Mouse (Mus musculus): ENCODE results near the gene Med16. TPM values are rescaled to one million over a fixed set of nuclear protein-coding genes. Genes with fewer than 3 reads are reported as not detected.
A peak's percentile ranks its signal among the peaks of the same experiment; 100 is the strongest.
"Not testable (repeated sequence)": the region's sequence is repeated elsewhere in the genome, so short reads cannot be mapped to it uniquely, and the experiment has no call there.

Med16 gene
- polyA plus RNA-seq, 1 experiment from 2014 or later: 54.7 TPM

GRCm38 (mm10) chr10:79912412-79912811, 3.7 kb upstream of the Med16 start:
- H3K27me3 ChIP-seq: peaks cover under 1% of the 10 kb centered on the region; the same call in 1 of the 2 replicates
- H3K4me3 ChIP-seq: no peak overlapping the region
- H3K27ac ChIP-seq: no peak overlapping the region
- no peak overlapping the region for H3K9ac ChIP-seq
- no peak for ATAC-seq (ENCODE audit: borderline replicate concordance, extremely low read depth, low FRiP score, low TSS enrichment)
- H3K4me1 ChIP-seq: peaks cover 41% of the 10 kb centered on the region
- no peaks in the 10 kb centered on the region for H3K9me3 ChIP-seq
- H3K4me2 ChIP-seq: no peak overlapping the region
- WGBS: 69% methylated on average over 20 of the region's 20 CpGs
- H3K36me3 ChIP-seq: peaks cover 22% of the 10 kb centered on the region

- Histone ChIP-seq H3K4me1 (peaks cover 31% of the 10 kb centered on the region), H3K27ac (peak within 1 kb of the TSS; percentile 70; the same call in 1 of the 2 replicates), H3K27me3 (no peaks in the 10 kb centered on the region), H3K4me2 (peak within 1 kb of the TSS; percentile 48; the same call in 1 of the 2 replicates), H3K9ac (no peak within 1 kb of the TSS), H3K36me3 (peaks cover 37% of the 10 kb centered on the region), H3K4me3 (no peak within 1 kb of the TSS), H3K9me3 (no peaks in the 10 kb centered on the region)
- ATAC-seq (ENCODE audit: borderline replicate concordance, extremely low read depth, low FRiP score, low TSS enrichment): no peak
- WGBS: 91% methylated on average over 4 of the region's 4 CpGs
Observed at GRCm38 (mm10) chr10:79910556-79910955, 1.8 kb upstream of the Med16 start, which contains the start of gene Gm26602. Gene Gm26602, plus strand, starts transcription at chr10:79910856.

GRCm38 (mm10) chr10:79909092-79909922, 584 bp upstream of the Med16 start:
- Histone ChIP-seq H3K9ac (peak overlapping the region; percentile 32), H3K27ac (peak overlapping the region; percentile 70), H3K4me2 (peak overlapping the region; percentile 48), H3K4me3 (peak overlapping the region; percentile 20), H3K4me1 (peaks cover 19% of the 10 kb centered on the region), H3K9me3 (no peaks in the 10 kb centered on the region), H3K27me3 (no peaks in the 10 kb centered on the region), H3K36me3 (peaks cover 48% of the 10 kb centered on the region)
- peak; percentile 58 for ATAC-seq (ENCODE audit: borderline replicate concordance, extremely low read depth, low FRiP score, low TSS enrichment)
- WGBS: 19% methylated on average over 14 of the region's 14 CpGs

DNA sequence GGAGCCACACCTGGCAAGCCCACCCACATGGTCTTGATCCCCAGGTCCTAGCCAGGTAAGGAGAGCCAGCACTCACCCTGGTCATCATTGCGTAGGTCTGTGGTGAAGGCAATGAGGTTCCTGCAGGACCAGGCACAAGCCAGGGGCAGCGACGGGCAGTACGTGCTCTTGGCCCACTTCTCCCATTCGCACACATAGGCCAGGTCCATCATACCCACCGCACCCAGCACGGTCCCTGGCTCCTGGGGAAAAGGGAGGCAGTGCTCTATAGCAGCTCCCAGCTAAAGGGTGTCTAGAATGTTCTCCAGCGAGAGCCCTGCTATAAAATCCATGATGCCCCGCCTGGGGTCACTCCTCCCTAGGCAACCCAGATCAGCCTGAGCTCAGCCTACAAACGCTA, 1.3 kb downstream of the Med16 start:
- H3K9ac ChIP-seq: no peak overlapping the region
- no peak overlapping the region for H3K4me3 ChIP-seq
- 88% methylated on average over 10 of the region's 10 CpGs for WGBS
- no peaks in the 10 kb centered on the region for H3K9me3 ChIP-seq
- H3K36me3 ChIP-seq: peaks cover 56% of the 10 kb centered on the region
- 0 out of 2 replicates have a peak overlapping the region, but pooled peaks have one; percentile 59 for H3K4me2 ChIP-seq
- ATAC-seq (ENCODE audit: borderline replicate concordance, extremely low read depth, low FRiP score, low TSS enrichment): no peak
- peaks cover 13% of the 10 kb centered on the region for H3K4me1 ChIP-seq
- no peak overlapping the region for H3K27ac ChIP-seq
- H3K27me3 ChIP-seq: no peaks in the 10 kb centered on the region

DNA sequence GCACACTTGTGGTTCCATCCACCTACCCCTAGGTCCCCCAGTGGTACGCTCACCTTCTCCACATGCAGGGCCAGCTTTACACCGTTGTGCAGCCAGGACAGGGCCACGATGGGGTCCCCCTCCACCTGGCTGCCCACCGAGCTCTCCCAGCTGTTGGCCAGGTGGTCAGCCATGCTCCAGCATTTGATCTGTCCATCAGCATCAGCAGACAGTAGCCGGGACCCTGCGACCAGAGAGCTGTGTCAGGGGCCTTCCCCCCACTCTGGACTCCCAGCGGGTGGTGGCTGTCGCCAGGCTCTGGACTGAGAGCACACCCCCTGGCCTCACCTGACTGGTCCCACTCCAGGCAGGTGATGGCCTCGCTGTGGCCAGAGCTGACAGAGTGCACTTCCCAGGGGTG, 2.0 kb downstream of the Med16 start:
- no peak for ATAC-seq (ENCODE audit: borderline replicate concordance, extremely low read depth, low FRiP score, low TSS enrichment)
- H3K9ac ChIP-seq: no peak overlapping the region
- H3K4me3 ChIP-seq: no peak overlapping the region
- H3K27me3 ChIP-seq: no peaks in the 10 kb centered on the region
- 94% methylated on average over 9 of the region's 9 CpGs for WGBS
- no peak overlapping the region for H3K4me2 ChIP-seq
- H3K36me3 ChIP-seq: peaks cover 50% of the 10 kb centered on the region
- no peaks in the 10 kb centered on the region for H3K9me3 ChIP-seq
- no peak overlapping the region for H3K27ac ChIP-seq
- peaks cover 13% of the 10 kb centered on the region for H3K4me1 ChIP-seq

GRCm38 (mm10) chr10:79900951-79901410, 7.7 kb downstream of the Med16 start:
- Histone ChIP-seq H3K27ac (no peak overlapping the region), H3K27me3 (no peaks in the 10 kb centered on the region), H3K36me3 (peaks cover 56% of the 10 kb centered on the region), H3K9me3 (no peaks in the 10 kb centered on the region), H3K9ac (no peak overlapping the region), H3K4me2 (no peak overlapping the region), H3K4me3 (no peak overlapping the region), H3K4me1 (peaks cover 8% of the 10 kb centered on the region)
- ATAC-seq (ENCODE audit: borderline replicate concordance, extremely low read depth, low FRiP score, low TSS enrichment): no peak
- WGBS: 53% methylated on average over 2 of the region's 2 CpGs

- no peak overlapping the region for H3K27ac ChIP-seq
- no peaks in the 10 kb centered on the region for H3K9me3 ChIP-seq
- 57% methylated on average over 20 of the region's 20 CpGs for WGBS
- no peaks in the 10 kb centered on the region for H3K27me3 ChIP-seq
- peaks cover 44% of the 10 kb centered on the region for H3K36me3 ChIP-seq
- H3K4me3 ChIP-seq: no peak overlapping the region
- no peak for ATAC-seq (ENCODE audit: borderline replicate concordance, extremely low read depth, low FRiP score, low TSS enrichment)
- H3K4me1 ChIP-seq: peaks cover 8% of the 10 kb centered on the region
- no peak overlapping the region for H3K4me2 ChIP-seq
- no peak overlapping the region for H3K9ac ChIP-seq
Observed at GRCm38 (mm10) chr10:79897316-79898245, 11.1 kb downstream of the Med16 start.

DNA sequence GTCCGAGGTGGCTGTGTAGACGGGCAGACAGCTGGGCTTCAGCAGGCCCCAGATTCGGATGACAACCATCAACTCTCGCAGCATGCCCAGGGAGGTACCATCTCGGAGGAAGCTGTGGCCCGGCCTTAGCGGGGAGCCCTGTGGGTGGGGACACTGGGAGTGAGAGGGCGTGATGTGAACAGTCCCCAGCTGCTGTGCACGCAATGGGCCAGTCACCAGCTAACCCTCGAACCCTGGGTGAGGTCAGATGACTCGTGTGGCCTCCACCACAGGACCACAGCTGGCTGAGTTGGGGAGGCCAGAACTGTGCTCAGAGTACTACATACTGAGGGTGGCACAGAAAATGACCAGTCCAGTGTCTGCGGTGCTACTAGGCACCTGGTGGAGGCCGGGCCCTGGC, 11.9 kb downstream of the Med16 start:
- Histone ChIP-seq H3K9me3 (no peaks in the 10 kb centered on the region), H3K4me3 (no peak overlapping the region), H3K4me2 (no peak overlapping the region), H3K36me3 (peaks cover 44% of the 10 kb centered on the region), H3K27me3 (no peaks in the 10 kb centered on the region), H3K9ac (no peak overlapping the region), H3K27ac (no peak overlapping the region), H3K4me1 (peaks cover 8% of the 10 kb centered on the region)
- WGBS: 71% methylated on average over 13 of the region's 13 CpGs
- peak; percentile 28; the same call in 1 of the 2 replicates for ATAC-seq (ENCODE audit: borderline replicate concordance, extremely low read depth, low FRiP score, low TSS enrichment)

- ATAC-seq (ENCODE audit: borderline replicate concordance, extremely low read depth, low FRiP score, low TSS enrichment): no peak
- Histone ChIP-seq H3K9ac (no peak overlapping the region), H3K4me2 (no peak overlapping the region), H3K27ac (no peak overlapping the region), H3K4me3 (no peak overlapping the region), H3K4me1 (peaks cover 8% of the 10 kb centered on the region), H3K27me3 (no peaks in the 10 kb centered on the region), H3K36me3 (peaks cover 38% of the 10 kb centered on the region), H3K9me3 (no peaks in the 10 kb centered on the region)
- WGBS: 83% methylated on average over 16 of the region's 16 CpGs
Observed at GRCm38 (mm10) chr10:79896306-79896705, 12.4 kb downstream of the Med16 start.

DNA sequence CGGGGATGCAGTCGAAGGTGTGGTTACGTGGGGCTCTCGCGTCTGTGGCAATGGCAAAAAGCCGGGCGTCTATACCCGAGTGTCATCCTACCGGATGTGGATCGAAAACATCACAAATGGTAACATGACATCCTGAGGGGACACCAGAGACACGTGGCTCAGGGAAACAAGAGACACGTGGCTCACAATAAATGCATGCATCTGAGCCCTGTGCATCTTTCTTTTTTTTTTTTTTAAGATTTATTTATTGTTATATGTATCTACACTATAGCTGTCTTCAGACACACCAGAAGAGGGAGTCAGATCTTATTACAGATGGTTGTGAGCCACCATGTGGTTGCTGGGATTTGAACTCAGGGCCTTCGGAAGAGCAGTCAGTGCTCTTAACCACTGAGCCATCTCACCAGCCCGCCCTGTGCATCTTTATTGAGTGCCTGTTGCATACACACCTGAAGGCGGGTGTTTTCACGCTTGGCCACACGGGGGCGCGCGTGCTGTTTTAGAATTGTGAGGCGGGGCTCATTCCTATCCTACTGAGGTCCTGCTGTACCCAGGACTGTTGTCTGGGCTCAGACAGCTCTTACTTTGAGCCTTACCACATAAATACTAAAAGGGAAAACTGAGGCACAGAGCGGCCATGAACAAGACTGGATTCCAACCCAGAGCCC, 16.1 kb downstream of the Med16 start:
- H3K36me3 ChIP-seq: peaks cover 28% of the 10 kb centered on the region
- ATAC-seq (ENCODE audit: borderline replicate concordance, extremely low read depth, low FRiP score, low TSS enrichment); H3K4me3 ChIP-seq; H3K9ac ChIP-seq; H3K4me2 ChIP-seq; H3K27me3 ChIP-seq; H3K27ac ChIP-seq; H3K4me1 ChIP-seq; H3K9me3 ChIP-seq: not testable (repeated sequence)
- 42% methylated on average over 22 of the region's 22 CpGs for WGBS

- WGBS: 32% methylated on average over 5 of the region's 5 CpGs
- H3K4me3 ChIP-seq: no peak within 1 kb of the TSS
- no peaks in the 10 kb centered on the region for H3K9me3 ChIP-seq
- H3K27me3 ChIP-seq: no peaks in the 10 kb centered on the region
- H3K27ac ChIP-seq: no peak within 1 kb of the TSS
- no peak for ATAC-seq (ENCODE audit: borderline replicate concordance, extremely low read depth, low FRiP score, low TSS enrichment)
- H3K36me3 ChIP-seq: peaks cover 11% of the 10 kb centered on the region
- no peaks in the 10 kb centered on the region for H3K4me1 ChIP-seq
- no peak within 1 kb of the TSS for H3K4me2 ChIP-seq
- no peak within 1 kb of the TSS for H3K9ac ChIP-seq
Observed at GRCm38 (mm10) chr10:79890670-79891069, 18.1 kb downstream of the Med16 start, which contains the start of gene Cfd. Gene Cfd, plus strand, starts transcription at chr10:79890853.
